Mouse (Mus musculus): Measurements from ENCODE around the gene Gm28044. TPM values are rescaled to one million over a fixed set of nuclear protein-coding genes. Genes with fewer than 3 reads are reported as not detected.
"Not testable (repeated sequence)": the region's sequence is repeated elsewhere in the genome, so short reads cannot be mapped to it uniquely, and the experiment has no call there.

The Gm28044 gene
- polyA plus RNA-seq, 1 experiment, result not detected

DNA sequence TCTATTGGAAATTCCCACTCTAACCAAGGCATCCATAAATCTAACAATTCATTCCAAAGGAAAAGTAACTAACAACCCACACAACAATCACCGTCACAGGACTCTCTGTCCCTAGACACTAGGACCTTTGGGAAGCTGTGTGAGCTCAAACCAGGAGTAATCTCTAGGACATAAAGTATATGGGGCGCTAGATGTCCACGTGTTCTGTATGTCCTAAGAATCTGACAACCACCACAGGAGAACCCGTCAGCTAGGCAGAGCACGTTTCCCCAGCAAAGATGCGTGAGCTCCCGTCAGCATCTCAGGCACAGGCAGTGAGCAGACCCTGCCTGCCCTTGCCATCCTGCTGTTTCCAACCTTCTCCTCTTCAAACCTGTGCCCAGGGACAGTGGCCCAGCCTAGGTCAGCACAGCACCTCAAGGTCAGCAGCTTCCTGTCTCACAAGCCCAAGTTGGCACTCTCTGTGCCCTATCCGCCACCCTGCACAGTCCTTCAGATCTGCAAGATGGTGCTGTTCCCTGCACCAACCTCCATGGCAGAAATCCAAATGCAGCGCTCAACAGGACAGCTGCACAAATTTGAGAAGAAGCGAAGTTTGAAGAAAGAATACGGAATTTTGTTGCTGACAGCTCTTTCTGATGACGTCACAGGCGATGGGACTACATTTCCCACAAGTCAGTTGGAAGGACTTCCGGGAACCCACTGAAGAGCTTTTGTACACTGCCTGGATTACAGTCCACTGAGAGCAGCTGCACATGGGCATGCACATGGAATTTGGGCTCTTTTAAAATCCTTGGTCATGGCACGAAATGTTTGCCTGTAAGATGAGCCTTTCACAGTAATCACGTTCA is 54.3 kb downstream of the Gm28044 start, which contains the start of gene Zfp457:
Gene Zfp457, minus strand, starts transcription at position 664 of the 851 bp plus-strand sequence.
- no peaks in the 10 kb centered on the region for H3K4me1 ChIP-seq (ENCODE audit: control insufficient read depth, insufficient read depth, low read length)
- DNase-seq, result peak; percentile 93
- peak; percentile 48; the same call in 1 of the 2 replicates for TF ChIP-seq POLR2A (IDR thresholded peaks at IDR 0.05; ENCODE audit: borderline replicate concordance, extremely low read depth, low read depth, low read length)
- no peak for TF ChIP-seq CTCF (IDR thresholded peaks at IDR 0.05; ENCODE audit: insufficient read depth, low read length)
- 12% methylated on average over 16 of the region's 16 CpGs for WGBS
- peak within 1 kb of the TSS; percentile 96 for H3K4me3 ChIP-seq (replicated peaks; ENCODE audit: extremely low read depth, low read depth, low read length)

DNA sequence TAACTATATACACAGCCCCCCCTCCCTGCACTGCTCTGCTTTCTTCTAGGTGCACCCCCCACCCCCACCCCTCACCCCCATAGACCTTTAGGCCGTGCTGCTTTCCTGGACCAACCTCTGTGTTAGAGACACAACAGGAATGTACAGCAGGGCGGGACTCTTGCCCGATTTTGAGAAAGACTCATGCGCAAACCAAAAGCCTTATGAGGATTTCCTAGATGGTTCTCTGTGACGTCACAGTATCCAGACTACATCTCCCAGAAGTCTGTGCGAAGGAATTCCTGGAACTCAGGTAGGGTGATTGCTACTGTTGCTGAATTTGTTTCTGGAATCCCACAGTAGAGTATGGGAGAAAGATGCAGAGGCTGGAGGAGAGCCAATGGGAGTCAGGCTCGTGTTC is 82.0 kb downstream of the Gm28044 start, which contains the start of gene Zfp458:
Gene Zfp458, minus strand, starts transcription at position 153 of the 400 bp plus-strand sequence.
- peak; percentile 30 for DNase-seq
- Histone ChIP-seq H3K4me1 (ENCODE audit: control insufficient read depth, insufficient read depth, low read length) (no peaks in the 10 kb centered on the region), H3K4me3 (replicated peaks; ENCODE audit: extremely low read depth, low read depth, low read length) (no peak within 1 kb of the TSS)
- 44% methylated on average over 7 of the region's 7 CpGs for WGBS
- no peak for TF ChIP-seq POLR2A (IDR thresholded peaks at IDR 0.05; ENCODE audit: borderline replicate concordance, extremely low read depth, low read depth, low read length)
- no peak for TF ChIP-seq CTCF (IDR thresholded peaks at IDR 0.05; ENCODE audit: insufficient read depth, low read length)

GRCm38 (mm10) chr13:67269383-67270065 is 90.8 kb downstream of the Gm28044 start:
- H3K4me3 ChIP-seq (replicated peaks; ENCODE audit: extremely low read depth, low read depth, low read length), result peak overlapping the region; percentile 99
- H3K4me1 ChIP-seq (ENCODE audit: control insufficient read depth, insufficient read depth, low read length); DNase-seq: not testable (repeated sequence)
- 30% methylated on average over 9 of the region's 9 CpGs for WGBS

DNA sequence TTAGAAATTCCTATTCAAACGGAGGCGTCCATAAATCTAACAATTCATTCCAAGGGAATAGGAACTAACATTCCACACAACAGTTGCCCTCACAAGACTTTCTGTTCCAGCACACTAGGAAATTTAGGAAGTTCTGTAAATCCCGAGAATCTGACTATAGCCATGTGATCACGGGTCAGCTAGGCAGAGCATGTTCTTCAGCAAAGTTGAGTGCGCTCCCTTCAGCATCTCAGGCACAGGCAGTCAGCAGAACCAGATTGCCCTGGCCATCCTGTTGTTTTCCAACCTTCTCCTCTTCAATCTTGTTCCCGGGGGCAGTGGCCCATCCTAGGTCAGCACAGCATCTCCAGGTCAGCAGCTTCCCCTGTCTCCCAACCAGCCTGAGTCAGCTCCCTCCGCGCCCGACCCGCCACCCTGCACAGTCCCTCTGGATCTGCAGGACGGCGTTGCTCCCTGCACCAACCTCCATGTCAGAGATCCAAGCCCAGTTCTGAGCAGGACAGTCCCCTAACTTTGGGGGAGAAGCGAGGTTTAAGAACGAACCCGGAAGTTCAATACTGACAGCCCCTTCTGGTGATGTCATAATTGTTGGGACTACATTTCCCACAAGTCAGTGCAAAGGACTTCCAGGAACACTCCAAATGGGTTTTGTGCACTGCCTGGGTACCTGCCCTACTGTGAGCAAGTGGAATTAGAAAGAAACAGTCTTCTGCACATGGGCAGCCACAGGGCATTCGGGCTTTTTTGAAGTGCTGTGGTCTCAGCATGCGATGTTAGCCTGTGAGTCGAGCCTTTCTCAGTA is 91.6 kb downstream of the Gm28044 start:
- no peak for TF ChIP-seq CTCF (IDR thresholded peaks at IDR 0.05; ENCODE audit: insufficient read depth, low read length)
- peak; percentile 27; the same call in 1 of the 2 replicates for TF ChIP-seq POLR2A (IDR thresholded peaks at IDR 0.05; ENCODE audit: borderline replicate concordance, extremely low read depth, low read depth, low read length)

More for the DNA sequence above, 91.6 kb downstream of the Gm28044 start:
- peak; percentile 69 for DNase-seq
- 6% methylated on average over 18 of the region's 18 CpGs for WGBS
- Histone ChIP-seq H3K4me3 (replicated peaks; ENCODE audit: extremely low read depth, low read depth, low read length) (peak overlapping the region; percentile 99), H3K4me1 (ENCODE audit: control insufficient read depth, insufficient read depth, low read length) (no peaks in the 10 kb centered on the region)

Other genes with a start within 250 kb of the Gm28044 start
- gene Rslcan18, start 244.3 kb downstream of the Gm28044 start, polyA plus RNA-seq (2012; rRNA removed), result 0.05 and 0.12 TPM in 2 replicates
- gene Zfp759, start 238.9 kb downstream of the Gm28044 start, polyA plus RNA-seq (2012; rRNA removed), result 0.11 and 0.21 TPM in 2 replicates
- gene Rsl1, start 187.4 kb downstream of the Gm28044 start, polyA plus RNA-seq (2012; rRNA removed), result 0.37 and 2.2 TPM in 2 replicates
- 0.28 and 0.45 TPM in 2 replicates for gene Zfp455, start 166.0 kb downstream of the Gm28044 start, polyA plus RNA-seq (2012; rRNA removed)
- gene Zfp458, start 82.1 kb downstream of the Gm28044 start, polyA plus RNA-seq (2012; rRNA removed), result 0.38 and 0.83 TPM in 2 replicates
- gene Zfp457, start 54.1 kb downstream of the Gm28044 start, polyA plus RNA-seq (2012; rRNA removed), result 0.69 and 0.95 TPM in 2 replicates
- 0.65 and 1.1 TPM in 2 replicates for gene Zfp595, start 28.0 kb downstream of the Gm28044 start, polyA plus RNA-seq (2012; rRNA removed)
- 0.20 and 0.38 TPM in 2 replicates for gene Zfp953, start 69 bp upstream of the Gm28044 start, polyA plus RNA-seq (2012; rRNA removed)
- 0.17 TPM in 1 of 2 replicates, not detected in the other for gene Gm28041, start 15.2 kb upstream of the Gm28044 start, polyA plus RNA-seq (2012; rRNA removed)
- 0.17 and 0.27 TPM in 2 replicates for gene Zfp456, start 15.3 kb upstream of the Gm28044 start, polyA plus RNA-seq (2012; rRNA removed)
- gene Zfp429, start 39.3 kb upstream of the Gm28044 start, polyA plus RNA-seq (2012; rRNA removed), result 1.1 and 1.9 TPM in 2 replicates
- gene Zfp459, start 60.9 kb upstream of the Gm28044 start, polyA plus RNA-seq (2012; rRNA removed), result 0.20 and 0.43 TPM in 2 replicates
- 0.66 and 2.5 TPM in 2 replicates for gene Zfp874a, start 91.1 kb upstream of the Gm28044 start, polyA plus RNA-seq (2012; rRNA removed)
- 1.0 and 3.1 TPM in 2 replicates for gene Zfp874b, start 123.7 kb upstream of the Gm28044 start, polyA plus RNA-seq (2012; rRNA removed)
- 0.79 and 0.91 TPM in 2 replicates for gene Zfp58, start 140.0 kb upstream of the Gm28044 start, polyA plus RNA-seq (2012; rRNA removed)
- not detected in 2 replicates for gene Gm26965, start 165.6 kb upstream of the Gm28044 start, polyA plus RNA-seq (2012; rRNA removed)
- gene Zfp87, start 165.6 kb upstream of the Gm28044 start, polyA plus RNA-seq (2012; rRNA removed), result 17.9 and 21.2 TPM in 2 replicates
- 3.0 and 4.5 TPM in 2 replicates for gene Zfp748, start 193.3 kb upstream of the Gm28044 start, polyA plus RNA-seq (2012; rRNA removed)
- 0.40 and 0.63 TPM in 2 replicates for gene Zfp729b, start 249.2 kb upstream of the Gm28044 start, polyA plus RNA-seq (2012; rRNA removed)

Data from lung, adult 2 months (tissue).